Mouse (Mus musculus) cerebellum, adult 2 months (tissue): Measurements from ENCODE around the gene Acsbg1.

Experiments used
- CTCF ChIP-seq: fragments of 200-500 bp; IDR thresholded peaks from 2 replicates; pipeline ENCODE4 v1.5.1; 2011; ENCODE audit warnings: low read depth, mild to moderate bottlenecking, control low read depth, low read length, moderate library complexity, borderline replicate concordance; ENCODE audit not compliant: insufficient read depth
- POLR2A ChIP-seq: fragments of 200-500 bp; IDR thresholded peaks from 2 replicates; pipeline ENCODE4 v1.6.1; 2011; ENCODE audit warnings: low read length, control low read depth, borderline replicate concordance; ENCODE audit not compliant: insufficient read depth

GRCm38 (mm10) chr9:54704361-54704760, 42.7 kb upstream of the Acsbg1 start:
- TF ChIP-seq POLR2A, result no peak
- no peak for TF ChIP-seq CTCF
